Mouse (Mus musculus) regulatory T cell (primary cell): ENCODE measurements around the gene Snx21.

Source experiments
- in situ Hi-C: fragments of 300-600 bp; cut with MboI, MseI; formaldehyde crosslinking; loops from one replicate; pipeline ENCODE4 v1.15.1; 2025; ENCODE audit warnings: high pct_unique_total_duplicates

Snx21 gene

GRCm38 (mm10) chr2:164769258-164770037, 16.2 kb upstream of the Snx21 start, which contains the start of gene Ube2c:
TSS of gene Ube2c (plus strand) at chr2:164769898.
- in situ Hi-C loops: loop anchor here (10.0 kb wide), 1 partner anchor 705 kb away; no protein-coding TSS in a partner anchor

GRCm38 (mm10) chr2:164770279-164770678, 15.3 kb upstream of the Snx21 start:
- in situ Hi-C loops: no loop called here

- in situ Hi-C loops: no loop called here
These were observed 14.5 kb upstream of the Snx21 start for GRCm38 (mm10) chr2:164771123-164771522.

GRCm38 (mm10) chr2:164773229-164773988, 12.2 kb upstream of the Snx21 start:
- in situ Hi-C loops: no loop called here

GRCm38 (mm10) chr2:164773989-164774364, 11.6 kb upstream of the Snx21 start:
- in situ Hi-C loops: no loop called here

GRCm38 (mm10) chr2:164776130-164776529, 9.5 kb upstream of the Snx21 start:
- in situ Hi-C loops: no loop called here

GRCm38 (mm10) chr2:164776801-164777200, 8.8 kb upstream of the Snx21 start:
- in situ Hi-C loops: no loop called here

GRCm38 (mm10) chr2:164777246-164778014, 8.2 kb upstream of the Snx21 start:
- in situ Hi-C loops: no loop called here

GRCm38 (mm10) chr2:164778015-164778287, 7.7 kb upstream of the Snx21 start:
- in situ Hi-C loops: no loop called here

- in situ Hi-C loops: no loop called here
These were observed 6.8 kb upstream of the Snx21 start for GRCm38 (mm10) chr2:164778809-164779208.

GRCm38 (mm10) chr2:164779481-164780086, 6.0 kb upstream of the Snx21 start, which contains the start of gene Tnnc2:
TSS of gene Tnnc2 (minus strand) at chr2:164779967.
- in situ Hi-C loops: no loop called here

GRCm38 (mm10) chr2:164781876-164782275, 3.7 kb upstream of the Snx21 start:
- in situ Hi-C loops: no loop called here

GRCm38 (mm10) chr2:164783926-164784581, 1.6 kb upstream of the Snx21 start:
- in situ Hi-C loops: no loop called here

- in situ Hi-C loops: no loop called here
These were observed 678 bp upstream of the Snx21 start for GRCm38 (mm10) chr2:164784869-164785420.

GRCm38 (mm10) chr2:164786388-164786885, 814 bp downstream of the Snx21 start:
- in situ Hi-C loops: no loop called here

- in situ Hi-C loops: no loop called here
These were observed 1.4 kb downstream of the Snx21 start for GRCm38 (mm10) chr2:164787032-164787431.

GRCm38 (mm10) chr2:164787779-164788178, 2.2 kb downstream of the Snx21 start:
- in situ Hi-C loops: no loop called here

- in situ Hi-C loops: no loop called here
These were observed 2.8 kb downstream of the Snx21 start for GRCm38 (mm10) chr2:164788411-164788810.

GRCm38 (mm10) chr2:164790451-164790850, 4.8 kb downstream of the Snx21 start:
- in situ Hi-C loops: no loop called here

GRCm38 (mm10) chr2:164791841-164792261, 6.2 kb downstream of the Snx21 start:
- in situ Hi-C loops: no loop called here
